Mouse (Mus musculus) mesoderm, embryonic 11.5 days (tissue): ENCODE measurements around the gene Derl3.
A peak's percentile ranks its signal among the peaks of the same experiment; 100 is the strongest.
"Not testable (repeated sequence)": the region's sequence is repeated elsewhere in the genome, so short reads cannot be mapped to it uniquely, and the experiment has no call there.

Experiments used
- DNase-seq: peaks from one replicate; pipeline ENCODE4 v3.0.0-alpha.2; 2012; ENCODE audit warnings: low read depth, low spot score

Derl3 gene

GRCm38 (mm10) chr10:75872915-75873542, 20.2 kb upstream of the Derl3 start:
- DNase-seq: peak; percentile 92

- DNase-seq: no peak
Measured at GRCm38 (mm10) chr10:75873543-75874170, 19.6 kb upstream of the Derl3 start.

DNA sequence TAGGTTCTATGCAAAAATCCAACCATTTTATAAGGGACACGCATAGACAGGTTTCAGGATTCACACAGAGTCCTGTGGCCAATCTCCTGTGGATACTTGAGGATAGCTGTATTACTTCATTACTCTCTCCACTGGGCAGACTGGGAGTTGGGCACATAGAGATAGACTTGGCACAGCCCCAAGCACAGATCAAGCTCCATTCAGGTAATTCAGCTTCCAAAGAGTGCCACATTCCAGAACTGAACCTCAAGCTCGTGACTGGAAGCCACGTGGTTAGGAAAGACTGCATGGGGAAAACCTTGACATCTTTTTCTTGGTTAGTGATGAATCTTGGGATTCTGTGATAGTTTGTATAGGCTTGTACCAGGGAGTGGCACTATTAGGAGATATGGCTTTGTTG, 14.4 kb upstream of the Derl3 start:
- no peak for DNase-seq

DNA sequence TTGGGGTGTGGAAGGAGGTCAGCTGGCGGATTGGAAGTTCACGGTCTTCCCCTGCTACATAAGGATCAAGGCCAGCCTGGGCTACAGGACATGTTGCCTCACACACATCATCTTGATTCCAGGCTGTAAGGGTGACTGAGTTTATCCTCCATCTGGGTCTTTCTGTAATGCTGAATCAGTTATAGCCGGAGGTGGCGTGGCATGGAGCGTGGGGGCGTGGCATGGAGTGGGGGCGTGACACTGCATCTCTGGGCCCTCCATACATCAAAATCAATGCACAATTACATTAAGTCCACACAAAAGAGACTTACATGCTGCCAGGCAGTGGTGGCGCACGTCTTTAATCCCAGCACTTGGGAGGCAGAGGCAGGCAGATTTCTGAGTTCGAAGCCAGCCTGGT, 12.9 kb upstream of the Derl3 start:
- no peak for DNase-seq

GRCm38 (mm10) chr10:75880771-75881577, 12.2 kb upstream of the Derl3 start:
- no peak for DNase-seq

GRCm38 (mm10) chr10:75881578-75882432, 11.4 kb upstream of the Derl3 start:
- no peak for DNase-seq

DNA sequence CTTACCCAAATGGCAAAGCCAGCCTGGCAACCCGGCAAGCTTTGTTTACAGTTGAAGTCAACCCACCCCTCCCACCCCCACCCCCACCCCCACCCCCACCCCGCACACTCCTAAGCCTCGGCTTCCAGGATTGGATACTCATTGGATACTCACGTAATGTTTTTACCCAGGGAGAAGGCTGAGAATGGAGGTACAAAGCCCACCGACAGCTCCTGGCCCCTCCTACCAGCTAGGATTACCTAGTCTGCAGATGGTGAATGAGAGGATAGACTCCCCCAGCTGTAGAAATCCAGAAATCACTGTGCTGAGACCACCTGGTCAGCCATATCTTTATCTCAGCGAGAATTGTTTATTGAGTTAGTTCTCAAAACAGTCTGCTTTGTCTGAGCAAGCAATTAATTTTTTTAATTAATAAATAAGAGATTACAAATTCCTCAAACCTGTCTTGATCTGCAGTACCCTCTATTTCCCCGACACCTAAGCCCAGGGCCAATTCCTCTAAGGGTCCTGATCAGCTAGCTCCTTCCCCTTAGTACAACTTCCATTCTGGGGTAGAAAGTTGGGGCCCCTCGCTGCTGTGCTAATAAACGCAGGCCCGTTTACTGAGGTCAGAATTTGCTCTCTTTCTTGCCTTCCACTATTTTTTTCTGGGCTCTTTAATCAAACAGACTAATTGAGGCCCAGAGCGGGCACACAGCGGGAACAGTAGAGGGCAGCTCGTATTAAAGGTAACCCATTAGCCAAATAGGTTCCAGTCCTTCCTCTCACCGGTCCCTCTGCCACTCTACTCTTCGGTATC, 10.6 kb upstream of the Derl3 start:
- DNase-seq: no peak

GRCm38 (mm10) chr10:75883232-75883552, 10.0 kb upstream of the Derl3 start:
- peak; percentile 77 for DNase-seq

DNA sequence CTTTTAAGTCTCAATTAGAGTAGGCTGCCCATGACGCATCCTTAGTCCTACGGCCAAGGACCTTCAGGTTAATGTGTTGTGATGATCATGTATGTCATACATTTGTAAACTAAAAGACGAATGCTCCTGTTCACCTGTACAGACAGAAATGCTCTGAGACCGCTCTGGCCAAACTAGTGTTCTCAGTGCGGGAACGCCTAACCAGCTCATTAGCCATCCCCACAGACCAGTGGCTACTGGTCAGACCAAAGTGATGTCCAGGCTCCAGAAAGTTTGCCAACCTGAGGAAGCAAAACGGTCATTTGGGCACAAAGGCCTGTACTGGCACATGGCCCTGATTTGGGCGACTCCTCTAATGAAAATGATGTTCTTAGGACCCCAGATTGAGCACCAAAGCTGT, 8.5 kb upstream of the Derl3 start:
- no peak for DNase-seq

GRCm38 (mm10) chr10:75887504-75887903, 5.7 kb upstream of the Derl3 start:
- DNase-seq: not testable (repeated sequence)

GRCm38 (mm10) chr10:75889406-75890153, 3.6 kb upstream of the Derl3 start:
- no peak for DNase-seq

GRCm38 (mm10) chr10:75894601-75895000, 1.4 kb downstream of the Derl3 start:
- DNase-seq: no peak

DNA sequence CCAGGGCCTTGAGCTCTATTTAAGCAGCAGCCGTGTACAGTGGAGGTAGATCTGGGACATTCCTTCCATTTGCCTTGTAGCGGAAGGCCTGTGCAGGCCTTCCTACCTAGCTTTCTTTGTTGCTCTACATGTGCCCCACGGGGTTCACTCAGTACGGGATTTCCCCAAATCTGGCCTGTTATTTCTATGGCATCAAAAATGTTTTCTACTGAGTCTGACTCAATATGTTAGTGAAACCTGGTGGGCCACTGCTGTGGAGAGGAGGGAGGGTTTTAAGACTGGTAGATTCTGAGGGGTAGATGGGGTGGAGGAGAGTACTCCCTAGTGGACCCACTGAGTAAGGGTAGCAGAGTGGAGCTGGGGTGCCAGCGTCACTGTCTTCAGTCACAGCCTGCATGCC, 2.5 kb downstream of the Derl3 start:
- DNase-seq: no peak

DNA sequence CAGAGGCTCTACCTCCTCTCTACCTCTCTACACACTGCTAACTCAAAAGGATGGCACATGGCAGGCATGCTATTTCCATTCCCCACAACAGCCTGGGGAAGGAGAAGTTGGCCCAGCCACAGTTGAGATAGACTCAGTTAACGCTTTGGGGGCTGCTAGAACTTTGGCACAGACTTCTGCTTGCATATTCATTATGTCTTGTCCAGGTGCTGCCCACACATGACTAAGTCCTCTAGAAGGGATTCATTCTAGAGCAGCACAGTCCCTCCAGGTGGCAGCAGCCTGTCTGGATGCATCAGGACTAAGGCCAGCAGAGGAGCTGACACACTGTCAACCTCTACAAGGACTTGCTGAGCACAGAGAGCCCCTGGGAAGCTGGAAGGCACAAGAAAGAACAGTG, 3.0 kb downstream of the Derl3 start:
- no peak for DNase-seq

GRCm38 (mm10) chr10:75897373-75897772, 4.2 kb downstream of the Derl3 start:
- peak; percentile 76 for DNase-seq

DNA sequence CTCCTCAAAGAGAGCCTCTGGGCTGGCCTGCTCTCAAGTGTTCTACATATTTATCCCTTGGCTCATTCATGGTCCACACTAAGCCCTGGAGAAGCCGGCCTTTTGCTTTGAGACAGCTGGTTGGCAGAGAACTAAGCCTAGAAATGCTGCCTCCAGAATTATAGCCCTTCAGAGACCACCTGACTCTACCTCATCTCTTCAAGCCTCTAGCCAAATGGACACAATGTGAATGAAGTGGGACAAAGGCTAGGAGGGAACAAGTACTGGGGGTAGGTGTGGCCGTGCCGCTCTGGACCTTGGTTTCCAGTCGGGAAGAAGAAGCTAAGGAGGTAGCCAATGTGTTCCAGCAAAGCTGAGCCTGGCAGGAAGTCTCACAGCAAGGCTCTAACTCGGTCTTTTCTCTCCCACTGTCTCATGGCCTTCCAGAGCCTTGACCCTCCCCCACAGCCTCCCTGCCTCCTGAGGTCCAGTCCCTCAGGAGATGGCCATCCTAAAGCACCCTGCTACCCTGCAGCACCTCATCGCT, 4.9 kb downstream of the Derl3 start:
- DNase-seq: no peak

- no peak for DNase-seq
Measured at GRCm38 (mm10) chr10:75898846-75899245, 5.6 kb downstream of the Derl3 start.

DNA sequence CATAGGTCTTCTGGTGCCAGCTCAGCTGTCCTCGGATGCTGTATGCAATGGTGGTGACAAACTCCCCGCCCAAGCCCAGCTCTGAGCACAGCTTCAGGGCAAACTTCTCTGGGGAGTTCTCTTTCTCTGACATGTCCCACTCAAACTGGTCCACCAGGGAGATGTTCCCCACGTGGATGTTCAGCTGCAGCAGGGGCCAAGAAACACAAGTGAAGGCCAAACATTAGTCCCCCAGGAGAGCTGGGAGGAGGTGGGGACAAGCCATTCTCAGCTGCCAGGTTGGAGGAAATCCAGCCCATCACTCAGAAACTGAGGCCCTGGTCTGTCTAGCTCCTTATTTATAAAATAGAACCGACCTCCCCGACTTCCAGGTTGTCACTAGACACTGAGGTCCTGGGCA, 11.2 kb downstream of the Derl3 start:
- no peak for DNase-seq

DNA sequence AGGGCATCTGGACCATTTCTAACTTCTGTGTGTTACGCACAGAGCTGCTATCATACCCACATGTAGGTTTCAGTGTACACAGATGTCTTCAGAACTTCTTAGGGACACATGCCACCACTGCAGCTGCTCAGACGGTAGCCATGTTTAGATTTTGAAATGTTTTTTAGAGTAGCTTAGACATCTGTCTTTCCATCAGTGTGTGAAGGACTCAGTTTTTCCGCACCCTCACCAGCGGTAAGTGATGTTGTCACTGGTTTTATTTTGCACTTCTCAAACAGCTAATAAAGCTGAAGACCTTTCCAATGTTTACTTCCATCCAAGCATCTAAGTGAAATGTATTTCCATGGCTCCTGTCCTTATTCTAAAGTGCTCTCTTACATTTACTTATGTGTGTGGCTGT, 13.7 kb downstream of the Derl3 start:
- DNase-seq: no peak

GRCm38 (mm10) chr10:75910698-75911097, 17.5 kb downstream of the Derl3 start:
- DNase-seq: no peak
